Mouse (Mus musculus) kidney, postnatal 0 days (tissue): ENCODE data around the gene Insc. TPM values are rescaled to one million over a fixed set of nuclear protein-coding genes. Genes with fewer than 3 reads are reported as not detected.

Source experiments
- ATAC-seq: fragments of 200-750 bp; cut with Nextera tagmentation; replicated peaks from 2 replicates; pipeline ENCODE4 v1.8.0; 2017; ENCODE audit warnings: low read depth, moderate number of reproducible peaks, moderate TSS enrichment, moderate library complexity; ENCODE audit not compliant: low FRiP score
- DNase-seq: peaks from one replicate; pipeline ENCODE4 v3.0.0-alpha.2; 2016; ENCODE audit warnings: low spot score
- H3K27ac ChIP-seq: fragments of 300-500 bp; sonication (generic); 2 replicates; pipeline ENCODE4 v1.5.1; 2014; ENCODE audit warnings: mild to moderate bottlenecking
- H3K27me3 ChIP-seq: fragments of 300-500 bp; sonication (generic); 2 replicates; pipeline ENCODE4 v1.6.1; 2014; ENCODE audit warnings: low read length, mixed read lengths; ENCODE audit not compliant: insufficient read depth
- H3K36me3 ChIP-seq: fragments of 300-500 bp; sonication (generic); 2 replicates; pipeline ENCODE4 v1.6.1; 2014; ENCODE audit warnings: low read length, mixed read lengths; ENCODE audit not compliant: insufficient read depth
- H3K4me1 ChIP-seq: fragments of 300-500 bp; sonication (generic); replicated peaks from 2 replicates; pipeline ENCODE4 v1.6.1; 2014; ENCODE audit warnings: antibody characterized with exemption, low read length, mixed read lengths; ENCODE audit not compliant: insufficient read depth
- H3K4me2 ChIP-seq: fragments of 300-500 bp; sonication (generic); 2 replicates; pipeline ENCODE4 v1.6.1; 2014; ENCODE audit warnings: mild to moderate bottlenecking, low read length, moderate library complexity, mixed read lengths
- H3K4me3 ChIP-seq: fragments of 300-500 bp; sonication (generic); replicated peaks from 2 replicates; pipeline ENCODE4 v1.5.1; 2014; ENCODE audit warnings: low read depth, low read length
- H3K9ac ChIP-seq: fragments of 300-500 bp; sonication (generic); 2 replicates; pipeline ENCODE4 v1.6.1; 2014; ENCODE audit warnings: low read depth, low read length
- H3K9me3 ChIP-seq: fragments of 300-500 bp; sonication (generic); replicated peaks from 2 replicates; pipeline ENCODE4 v1.6.1; 2016; ENCODE audit warnings: low read length, inconsistent platforms, mixed read lengths
- CTCF ChIP-seq: IDR thresholded peaks from 2 replicates; pipeline ENCODE4 v1.5.1; 2016; ENCODE audit warnings: antibody characterized with exemption, low read depth, mild to moderate bottlenecking, moderate library complexity
- WGBS: fragments of 180-500 bp; shearing (Covaris S2); extraction: QIAGEN DNeasy Blood & Tissue Kit; methylation state at CpG from one replicate; pipeline ENCODE4 v1.1.7; 2014; 5-methylcytosine and 5-hydroxymethylcytosine counted together
- polyA plus RNA-seq: library from polyadenylated mRNA; unstranded; fragments of >200 nt; fragmentation: Nextera tagmentation; extraction: Ambion mirVana; gene quantifications from 2 replicates; pipeline ENCODE4 v1.2.1, GENCODE M21; 2015

The Insc gene
- polyA plus RNA-seq, 1 experiment from 2014 or later = 3.5 TPM

DNA sequence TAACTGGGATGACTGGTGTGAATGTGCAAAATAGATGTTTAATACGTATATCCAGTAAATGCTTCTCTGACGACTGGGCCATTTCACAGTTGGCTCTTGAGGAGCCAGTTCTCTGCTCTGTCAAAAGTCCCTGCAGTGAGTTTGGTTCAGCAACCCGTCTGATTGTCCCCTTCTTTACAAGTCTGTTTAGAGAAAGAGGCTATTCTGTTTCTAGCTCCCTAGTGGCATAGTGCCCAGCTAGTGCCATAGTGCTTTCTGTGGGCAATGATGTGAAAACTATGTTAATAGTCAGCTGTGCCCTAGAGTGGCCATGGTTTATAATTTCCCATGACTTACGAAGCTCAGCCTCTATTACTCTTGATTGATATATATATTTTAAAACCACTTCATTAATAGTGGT, 143.4 kb downstream of the Insc start:
- no peak for ATAC-seq
- Histone ChIP-seq H3K27me3 (no peaks in the 10 kb centered on the region), H3K27ac (no peak overlapping the region), H3K4me1 (no peaks in the 10 kb centered on the region), H3K9me3 (0 out of 2 replicates have a peak, but pooled peaks cover 5% of the 10 kb centered on the region), H3K9ac (no peak overlapping the region), H3K36me3 (no peaks in the 10 kb centered on the region), H3K4me2 (no peak overlapping the region), H3K4me3 (no peak overlapping the region)
- TF ChIP-seq CTCF = no peak
- DNase-seq = no peak
- 66% methylated on average over 4 of the region's 4 CpGs for WGBS

GRCm38 (mm10) chr7:114890215-114890614, 146.7 kb downstream of the Insc start:
- no peak overlapping the region for H3K4me2 ChIP-seq
- H3K4me1 ChIP-seq = no peaks in the 10 kb centered on the region
- no peaks in the 10 kb centered on the region for H3K27me3 ChIP-seq
- no peaks in the 10 kb centered on the region for H3K36me3 ChIP-seq
- WGBS = 85% methylated on average over 4 of the region's 4 CpGs
- no peak for DNase-seq
- no peak overlapping the region for H3K4me3 ChIP-seq
- no peak overlapping the region for H3K27ac ChIP-seq
- 0 out of 2 replicates have a peak, but pooled peaks cover 5% of the 10 kb centered on the region for H3K9me3 ChIP-seq
- ATAC-seq = no peak
- no peak for TF ChIP-seq CTCF
- no peak overlapping the region for H3K9ac ChIP-seq

DNA sequence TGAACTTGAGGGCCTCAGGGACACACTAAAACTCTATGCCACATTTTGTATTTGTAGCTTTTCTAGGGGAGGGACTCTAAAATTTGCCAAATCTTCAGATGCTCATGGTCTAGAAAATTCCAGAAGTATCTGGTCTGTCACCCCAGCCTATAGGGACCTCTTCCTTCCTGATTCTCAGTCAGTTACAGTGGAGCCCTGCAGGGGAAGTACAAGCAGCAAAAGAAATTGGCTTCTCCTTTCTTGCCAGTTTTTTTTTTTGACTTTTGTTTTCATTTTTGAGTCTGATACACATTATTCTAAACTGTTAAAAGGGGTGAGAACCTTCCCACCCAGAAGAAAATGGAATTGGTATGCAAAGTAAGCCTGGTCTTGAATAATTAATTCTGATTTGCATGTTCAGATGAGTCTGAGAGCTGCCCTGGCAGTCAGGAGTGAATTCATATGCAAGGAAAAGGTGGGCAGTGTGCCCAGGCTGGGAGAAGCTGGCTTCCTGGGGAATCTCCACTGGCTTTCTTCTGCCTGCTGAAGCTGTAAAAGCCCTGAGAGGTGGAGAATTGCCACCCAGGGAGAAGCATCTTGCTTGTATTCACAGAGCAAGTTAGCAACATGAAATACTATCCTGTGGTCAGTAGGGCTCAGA, 149.2 kb downstream of the Insc start:
- H3K4me3 ChIP-seq = no peak overlapping the region
- DNase-seq (no peak), ATAC-seq (no peak)
- no peak overlapping the region for H3K27ac ChIP-seq
- 0 out of 2 replicates have a peak, but pooled peaks cover 5% of the 10 kb centered on the region for H3K9me3 ChIP-seq
- no peak overlapping the region for H3K9ac ChIP-seq
- no peaks in the 10 kb centered on the region for H3K36me3 ChIP-seq
- no peak for TF ChIP-seq CTCF
- no peaks in the 10 kb centered on the region for H3K4me1 ChIP-seq
- H3K27me3 ChIP-seq = no peaks in the 10 kb centered on the region
- no peak overlapping the region for H3K4me2 ChIP-seq

GRCm38 (mm10) chr7:114893889-114894288, 150.4 kb downstream of the Insc start:
- Histone ChIP-seq H3K4me1 (no peaks in the 10 kb centered on the region), H3K4me3 (no peak overlapping the region), H3K9ac (no peak overlapping the region), H3K27me3 (no peaks in the 10 kb centered on the region), H3K4me2 (no peak overlapping the region), H3K9me3 (0 out of 2 replicates have a peak, but pooled peaks cover 5% of the 10 kb centered on the region), H3K27ac (no peak overlapping the region), H3K36me3 (no peaks in the 10 kb centered on the region)
- WGBS = 78% methylated on average over 1 of the region's 1 CpGs
- DNase-seq (no peak), ATAC-seq (no peak)
- TF ChIP-seq CTCF = no peak

DNA sequence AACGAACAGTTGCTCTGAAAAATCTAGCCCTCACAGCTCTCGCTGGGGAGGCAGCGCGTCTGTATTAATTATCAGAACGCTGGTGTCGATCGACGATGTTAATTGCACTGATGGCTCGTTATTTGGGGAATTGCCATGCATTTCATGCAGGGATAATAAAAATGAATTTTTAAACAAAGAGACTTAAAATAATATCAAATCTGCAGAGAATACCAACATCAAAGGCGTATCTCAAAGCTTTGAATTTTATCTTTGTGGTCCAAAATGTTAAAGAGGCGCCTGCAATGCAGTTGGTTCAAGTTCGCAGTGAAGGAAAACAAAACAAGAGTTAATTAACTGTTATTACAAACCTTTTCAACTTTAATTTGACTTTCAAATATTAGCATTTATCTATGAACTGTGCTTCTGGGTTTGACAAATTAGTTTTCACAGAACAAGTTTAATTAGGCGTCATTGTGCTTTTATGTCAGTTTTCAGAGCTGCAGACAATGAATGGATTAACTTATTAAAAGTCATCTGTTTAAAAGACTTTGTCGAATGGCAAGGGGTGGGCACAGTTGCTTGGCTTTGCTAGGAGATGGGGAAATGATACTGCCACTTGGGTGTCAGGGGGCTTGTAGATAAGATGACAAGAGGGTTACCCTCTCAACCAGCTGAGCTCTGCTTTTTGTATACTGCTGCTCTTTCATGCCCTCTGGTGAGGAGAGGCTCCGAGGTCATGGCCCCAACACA, 153.6 kb downstream of the Insc start:
- TF ChIP-seq CTCF = no peak
- H3K27me3 ChIP-seq = no peaks in the 10 kb centered on the region
- no peaks in the 10 kb centered on the region for H3K36me3 ChIP-seq
- no peaks in the 10 kb centered on the region for H3K4me1 ChIP-seq
- ATAC-seq (no peak), DNase-seq (no peak)
- 88% methylated on average over 15 of the region's 15 CpGs for WGBS
- no peaks in the 10 kb centered on the region for H3K9me3 ChIP-seq
- no peak overlapping the region for H3K4me3 ChIP-seq
- H3K27ac ChIP-seq = no peak overlapping the region
- no peak overlapping the region for H3K9ac ChIP-seq
- no peak overlapping the region for H3K4me2 ChIP-seq

Other genes with a start within 250 kb of the Insc start
- gene Cyp2r1, start 180.7 kb upstream of the Insc start, polyA plus RNA-seq = 1.7 and 2.5 TPM in 2 replicates
- gene Calca, start 107.3 kb upstream of the Insc start, polyA plus RNA-seq = 1.7 and 2.4 TPM in 2 replicates
- gene Calcb, start 25.1 kb upstream of the Insc start, polyA plus RNA-seq = 0.14 TPM in 1 of 2 replicates, not detected in the other